Mouse (Mus musculus) stomach, embryonic 14.5 days (tissue): ENCODE results near the gene Gm26920. TPM values are rescaled to one million over a fixed set of nuclear protein-coding genes. Genes with fewer than 3 reads are reported as not detected.

ENCODE experiments used
- ATAC-seq: fragments of 200-750 bp; cut with Nextera tagmentation; 2 replicates; pipeline ENCODE4 v1.8.0; 2017; ENCODE audit warnings: low read depth, moderate TSS enrichment; ENCODE audit not compliant: insufficient number of reproducible peaks, insufficient read depth, low FRiP score
- H3K27ac ChIP-seq: fragments of 300-500 bp; sonication (generic); 2 replicates; pipeline ENCODE4 v1.5.1; 2014; ENCODE audit warnings: mild to moderate bottlenecking, low read length, moderate library complexity, mixed read lengths
- H3K27me3 ChIP-seq: fragments of 300-500 bp; sonication (generic); 2 replicates; pipeline ENCODE4 v1.6.1; 2014; ENCODE audit warnings: low read length, control low read depth, mixed read lengths; ENCODE audit not compliant: control insufficient read depth, insufficient read depth
- H3K36me3 ChIP-seq: fragments of 300-500 bp; sonication (generic); 2 replicates; pipeline ENCODE4 v1.6.1; 2014; ENCODE audit warnings: mild to moderate bottlenecking, control low read depth, low read length, moderate library complexity, mixed read lengths; ENCODE audit not compliant: control insufficient read depth, insufficient read depth
- H3K4me1 ChIP-seq: fragments of 300-500 bp; sonication (generic); 2 replicates; pipeline ENCODE4 v1.6.1; 2014; ENCODE audit warnings: low read length, control low read depth, mixed read lengths; ENCODE audit not compliant: control insufficient read depth, insufficient read depth
- H3K4me2 ChIP-seq: fragments of 300-500 bp; sonication (generic); replicated peaks from 2 replicates; pipeline ENCODE4 v1.6.1; 2014; ENCODE audit warnings: low read depth, low read length, control low read depth
- H3K4me3 ChIP-seq: fragments of 300-500 bp; sonication (generic); 2 replicates; pipeline ENCODE4 v1.5.1; 2014; ENCODE audit warnings: low read depth, low read length, control low read depth
- H3K9ac ChIP-seq: fragments of 300-500 bp; sonication (generic); replicated peaks from 2 replicates; pipeline ENCODE4 v1.6.1; 2014; ENCODE audit warnings: low read depth, mild to moderate bottlenecking, control low read depth, low read length, moderate library complexity, mixed read lengths
- H3K9me3 ChIP-seq: fragments of 300-500 bp; sonication (generic); 2 replicates; pipeline ENCODE4 v1.6.1; 2016; ENCODE audit warnings: low read depth, low read length, control low read depth; ENCODE audit not compliant: control insufficient read depth
- WGBS: fragments of 180-500 bp; shearing (Covaris S2); extraction: QIAGEN DNeasy Blood & Tissue Kit; methylation state at CpG from one replicate; pipeline ENCODE4 v1.1.7; 2014; 5-methylcytosine and 5-hydroxymethylcytosine counted together
- polyA plus RNA-seq: library from polyadenylated mRNA; unstranded; fragments of >200 nt; fragmentation: Nextera tagmentation; extraction: Ambion mirVana; gene quantifications from 2 replicates; pipeline ENCODE4 v1.2.1, GENCODE M21; 2014

Gene Gm26920
- polyA plus RNA-seq, 1 experiment from 2014 or later = 2.0 TPM

GRCm38 (mm10) chr7:30072146-30073028 is 17.8 kb downstream of the Gm26920 start, which contains the start of gene Zfp82:
Gene Zfp82, minus strand, starts transcription at chr7:30072900.
- under 1% methylated on average over 50 of the region's 50 CpGs for WGBS

DNA sequence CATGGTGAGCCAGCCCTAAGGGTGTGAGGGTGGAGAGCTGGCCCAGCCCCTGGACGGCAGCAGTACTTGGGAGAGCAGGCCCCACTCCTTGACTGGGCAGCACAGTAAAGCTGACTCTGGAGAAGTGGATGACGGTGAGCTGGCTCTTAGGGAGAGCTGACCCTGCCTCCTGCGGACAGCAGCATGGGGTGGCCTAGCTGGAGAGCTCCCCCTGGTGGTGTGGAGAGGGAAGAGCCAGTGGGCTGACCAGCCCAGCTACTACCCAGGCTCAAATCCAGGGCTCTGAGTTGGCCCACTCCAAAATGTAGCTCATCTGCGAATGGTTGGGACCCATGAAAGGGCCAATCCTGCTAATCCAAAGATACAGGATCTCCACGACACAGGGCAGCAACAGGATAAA is 25.6 kb downstream of the Gm26920 start:
- Histone ChIP-seq H3K4me2 (no peak overlapping the region), H3K9ac (no peak overlapping the region), H3K4me1 (no peaks in the 10 kb centered on the region), H3K36me3 (peaks cover 20% of the 10 kb centered on the region), H3K4me3 (no peak overlapping the region), H3K27me3 (no peaks in the 10 kb centered on the region), H3K27ac (no peak overlapping the region), H3K9me3 (no peaks in the 10 kb centered on the region)
- ATAC-seq = no peak
- 81% methylated on average over 5 of the region's 5 CpGs for WGBS

More at GRCm38 (mm10) chr7:30072146-30073028, 17.8 kb downstream of the Gm26920 start, which contains the start of gene Zfp82:
- peak; percentile 89 for ATAC-seq
- H3K4me1 ChIP-seq = no peaks in the 10 kb centered on the region
- no peak within 1 kb of the TSS for H3K27ac ChIP-seq
- H3K4me3 ChIP-seq = peak within 1 kb of the TSS; percentile 73
- peak within 1 kb of the TSS; percentile 73 for H3K4me2 ChIP-seq
- H3K27me3 ChIP-seq = no peaks in the 10 kb centered on the region
- H3K36me3 ChIP-seq = peaks cover 9% of the 10 kb centered on the region
- no peaks in the 10 kb centered on the region for H3K9me3 ChIP-seq
- peak within 1 kb of the TSS; percentile 47 for H3K9ac ChIP-seq

GRCm38 (mm10) chr7:30062478-30062877 is 27.7 kb downstream of the Gm26920 start:
- no peaks in the 10 kb centered on the region for H3K9me3 ChIP-seq
- no peak overlapping the region for H3K4me2 ChIP-seq
- H3K4me1 ChIP-seq = no peaks in the 10 kb centered on the region
- H3K27me3 ChIP-seq = no peaks in the 10 kb centered on the region
- H3K4me3 ChIP-seq = no peak overlapping the region
- no peak overlapping the region for H3K9ac ChIP-seq
- peaks cover 21% of the 10 kb centered on the region for H3K36me3 ChIP-seq
- no peak for ATAC-seq
- H3K27ac ChIP-seq = no peak overlapping the region
- WGBS = 84% methylated on average over 5 of the region's 5 CpGs

GRCm38 (mm10) chr7:30060341-30060740 is 29.9 kb downstream of the Gm26920 start:
- Histone ChIP-seq H3K4me3 (no peak overlapping the region), H3K36me3 (peaks cover 15% of the 10 kb centered on the region), H3K27me3 (no peaks in the 10 kb centered on the region), H3K4me1 (no peaks in the 10 kb centered on the region), H3K9me3 (no peaks in the 10 kb centered on the region), H3K27ac (no peak overlapping the region), H3K4me2 (no peak overlapping the region), H3K9ac (no peak overlapping the region)
- no peak for ATAC-seq
- 73% methylated on average over 6 of the region's 6 CpGs for WGBS

- Histone ChIP-seq H3K27ac (no peak overlapping the region), H3K4me1 (peaks cover 5% of the 10 kb centered on the region; the same call in 1 of the 2 replicates), H3K27me3 (no peaks in the 10 kb centered on the region), H3K4me2 (no peak overlapping the region), H3K36me3 (no peaks in the 10 kb centered on the region), H3K4me3 (no peak overlapping the region), H3K9ac (no peak overlapping the region), H3K9me3 (no peaks in the 10 kb centered on the region)
- no peak for ATAC-seq
- under 1% methylated on average over 3 of the region's 3 CpGs for WGBS
These were observed 36.6 kb downstream of the Gm26920 start for GRCm38 (mm10) chr7:30053591-30053990.

DNA sequence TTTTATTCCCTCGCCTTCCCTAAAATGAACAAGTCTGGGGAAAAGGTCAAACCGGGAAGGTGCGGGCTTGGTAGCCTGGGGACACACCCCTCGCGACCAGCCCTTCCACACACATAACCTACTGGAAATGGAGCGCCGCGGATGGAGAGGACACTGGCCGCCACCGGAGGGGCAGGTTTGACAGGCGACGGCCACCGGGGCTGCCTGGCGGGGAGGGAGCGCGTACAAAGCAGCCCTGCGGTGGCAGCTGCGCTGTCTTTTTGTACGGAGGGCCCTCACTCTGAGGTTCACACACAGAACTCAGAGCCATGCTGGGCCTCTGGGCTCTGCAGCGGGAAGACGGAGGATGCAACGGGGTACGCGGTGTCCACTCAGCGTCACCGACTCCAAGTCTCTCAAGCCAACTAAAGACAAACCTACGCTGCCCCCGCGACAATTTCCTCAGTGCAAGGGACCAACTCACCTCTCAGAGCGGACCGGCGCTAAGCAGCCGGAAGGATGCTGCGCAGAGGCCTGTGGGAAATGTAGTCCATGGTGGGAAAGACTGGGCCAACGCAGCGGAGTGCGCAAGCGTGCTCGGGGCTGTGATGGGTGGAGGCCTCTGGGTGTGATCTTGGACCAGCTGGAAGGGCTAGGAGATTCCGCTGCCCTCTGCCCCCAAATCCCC is 39.2 kb downstream of the Gm26920 start, which contains the start of gene Zfp14:
TSS of gene Zfp14 (minus strand) at position 499 of the 667 bp plus-strand sequence.
- Histone ChIP-seq H3K36me3 (no peaks in the 10 kb centered on the region), H3K9ac (peak within 1 kb of the TSS; percentile 67), H3K4me3 (peak within 1 kb of the TSS; percentile 82), H3K9me3 (no peaks in the 10 kb centered on the region), H3K27ac (peak within 1 kb of the TSS; percentile 63), H3K27me3 (no peaks in the 10 kb centered on the region), H3K4me1 (peaks cover 5% of the 10 kb centered on the region; the same call in 1 of the 2 replicates), H3K4me2 (peak within 1 kb of the TSS; percentile 79)
- under 1% methylated on average over 40 of the region's 40 CpGs for WGBS
- peak; percentile 97 for ATAC-seq

DNA sequence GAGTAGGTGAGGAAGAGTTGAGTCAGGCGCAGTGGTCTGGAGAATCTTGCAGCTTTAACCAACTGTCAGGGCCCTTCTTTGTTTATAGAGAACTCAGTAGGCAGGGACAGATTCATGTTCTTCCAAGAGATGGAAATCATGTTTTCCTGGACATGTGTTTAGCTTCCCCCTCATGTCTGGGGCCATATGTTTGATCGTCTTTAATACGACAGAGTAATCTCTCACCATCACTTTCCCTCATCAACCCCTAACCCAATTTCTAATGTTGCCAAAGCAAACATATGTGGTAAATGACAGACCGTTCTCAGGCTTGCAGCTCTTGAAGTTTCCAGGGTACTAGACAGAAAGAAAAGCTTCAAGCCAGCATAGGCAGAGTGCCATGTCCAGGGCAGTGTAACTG is 42.1 kb downstream of the Gm26920 start:
- no peak for ATAC-seq
- Histone ChIP-seq H3K4me3 (no peak overlapping the region), H3K36me3 (no peaks in the 10 kb centered on the region), H3K27me3 (no peaks in the 10 kb centered on the region), H3K4me1 (peaks cover 5% of the 10 kb centered on the region; the same call in 1 of the 2 replicates), H3K4me2 (no peak overlapping the region), H3K9ac (no peak overlapping the region), H3K27ac (no peak overlapping the region), H3K9me3 (no peaks in the 10 kb centered on the region)
- WGBS = 84% methylated on average over 4 of the region's 4 CpGs

- no peak overlapping the region for H3K4me2 ChIP-seq
- no peaks in the 10 kb centered on the region for H3K36me3 ChIP-seq
- no peak overlapping the region for H3K4me3 ChIP-seq
- no peak for ATAC-seq
- no peaks in the 10 kb centered on the region for H3K4me1 ChIP-seq
- 55% methylated on average over 9 of the region's 9 CpGs for WGBS
- H3K9me3 ChIP-seq = no peaks in the 10 kb centered on the region
- H3K27ac ChIP-seq = no peak overlapping the region
- H3K9ac ChIP-seq = no peak overlapping the region
- H3K27me3 ChIP-seq = no peaks in the 10 kb centered on the region
These were observed 45.9 kb downstream of the Gm26920 start for GRCm38 (mm10) chr7:30044354-30044753.
